Mouse (Mus musculus) activated CD4-positive, CD25-positive, alpha-beta regulatory T cell, adult 4 months (primary cell): ENCODE results near the gene Rbm34. TPM values are rescaled to one million over a fixed set of nuclear protein-coding genes. Genes with fewer than 3 reads are reported as not detected.
A peak's percentile ranks its signal among the peaks of the same experiment; 100 is the strongest.

Experiments used
- ATAC-seq: one replicate; pipeline ENCODE4 v1.8.0; 2017
- polyA plus RNA-seq, 2 experiments: library from polyadenylated mRNA; unstranded; fragments of 100-300 nt; shearing (Covaris generic); gene quantifications; one replicate each; pipeline ENCODE4 v1.2.1; 2017

Rbm34 gene
- polyA plus RNA-seq, 2 experiments from 2014 or later: 16.6 to 19.5 TPM

GRCm38 (mm10) chr8:126951900-126952636 lies 18.8 kb downstream of the Rbm34 start:
- no peak for ATAC-seq

- ATAC-seq: no peak
Observed at GRCm38 (mm10) chr8:126949527-126949926, 21.3 kb downstream of the Rbm34 start.

- ATAC-seq: no peak
Observed at GRCm38 (mm10) chr8:126946444-126946843, 24.4 kb downstream of the Rbm34 start.

GRCm38 (mm10) chr8:126945730-126946163 lies 25.1 kb downstream of the Rbm34 start, which contains the start of gene Tomm20:
TSS of gene Tomm20 (minus strand) at chr8:126945844.
- ATAC-seq: peak; percentile 74

GRCm38 (mm10) chr8:126944781-126945691 lies 25.8 kb downstream of the Rbm34 start:
- ATAC-seq: peak; percentile 33

- ATAC-seq: no peak
Observed at GRCm38 (mm10) chr8:126943565-126943964, 27.3 kb downstream of the Rbm34 start.

GRCm38 (mm10) chr8:126937337-126937736 lies 33.5 kb downstream of the Rbm34 start:
- no peak for ATAC-seq

- peak; percentile 62 for ATAC-seq
Observed at GRCm38 (mm10) chr8:126935932-126936331, 34.9 kb downstream of the Rbm34 start.

- ATAC-seq: no peak
Observed at GRCm38 (mm10) chr8:126935387-126935786, 35.5 kb downstream of the Rbm34 start.

GRCm38 (mm10) chr8:126932656-126933055 lies 38.2 kb downstream of the Rbm34 start:
- no peak for ATAC-seq

- ATAC-seq: no peak
Observed at GRCm38 (mm10) chr8:126932249-126932648, 38.6 kb downstream of the Rbm34 start.

- ATAC-seq: peak; percentile 62
Observed at GRCm38 (mm10) chr8:126931720-126932119, 39.2 kb downstream of the Rbm34 start.

- peak; percentile 38 for ATAC-seq
Observed at GRCm38 (mm10) chr8:126929607-126930161, 41.2 kb downstream of the Rbm34 start.

GRCm38 (mm10) chr8:126928755-126929505 lies 41.9 kb downstream of the Rbm34 start:
- ATAC-seq: no peak

GRCm38 (mm10) chr8:126928028-126928427 lies 42.8 kb downstream of the Rbm34 start:
- ATAC-seq: no peak

GRCm38 (mm10) chr8:126927058-126927457 lies 43.8 kb downstream of the Rbm34 start:
- ATAC-seq: no peak

- no peak for ATAC-seq
Observed at GRCm38 (mm10) chr8:126922981-126923380, 47.9 kb downstream of the Rbm34 start.

- ATAC-seq: no peak
Observed at GRCm38 (mm10) chr8:126921432-126921831, 49.4 kb downstream of the Rbm34 start.

GRCm38 (mm10) chr8:126920845-126921244 lies 50.0 kb downstream of the Rbm34 start:
- peak; percentile 98 for ATAC-seq

- no peak for ATAC-seq
Observed at GRCm38 (mm10) chr8:126920386-126920785, 50.5 kb downstream of the Rbm34 start.

GRCm38 (mm10) chr8:126919703-126920102 lies 51.2 kb downstream of the Rbm34 start:
- no peak for ATAC-seq

- no peak for ATAC-seq
Observed at GRCm38 (mm10) chr8:126919255-126919654, 51.6 kb downstream of the Rbm34 start.
